Mouse (Mus musculus) E14TG2a.4 (cell line): ENCODE data around the gene Akap8l.

Source experiments
- CTCF ChIP-seq: conservative IDR thresholded peaks from 2 replicates; pipeline ENCODE4 v1.5.1; 2014; ENCODE audit warnings: low read length
- NANOG ChIP-seq: IDR thresholded peaks from 2 replicates; pipeline ENCODE4 v1.6.1; 2014; ENCODE audit warnings: borderline replicate concordance, low read length, mixed read lengths
- POU5F1 ChIP-seq: IDR thresholded peaks from 2 replicates; pipeline ENCODE4 v1.6.1; 2014; ENCODE audit warnings: low read length, borderline replicate concordance

DNA sequence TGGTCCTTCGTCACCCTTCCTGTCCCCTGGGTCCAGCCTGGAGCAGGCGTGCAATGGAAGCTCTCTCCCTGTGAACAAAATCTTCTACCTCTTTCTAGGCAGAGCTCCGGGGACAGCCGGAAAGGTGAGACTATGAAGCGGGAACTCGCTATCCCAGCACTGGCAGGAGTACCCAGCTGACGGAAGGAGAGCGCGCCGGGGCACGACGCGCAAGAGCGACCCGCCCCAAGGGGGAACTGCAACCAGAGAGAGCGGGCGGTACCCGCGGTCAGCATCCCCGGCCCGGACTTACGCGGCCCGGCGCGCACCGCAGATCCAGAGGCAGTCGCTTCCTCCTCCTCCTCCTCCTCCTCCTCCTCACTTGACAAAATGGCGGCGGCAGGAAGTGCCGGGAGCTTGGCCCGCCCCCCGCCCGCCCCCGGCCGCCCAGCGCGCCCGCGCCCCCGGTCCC lies 66.6 kb downstream of the Akap8l start:
- TF ChIP-seq CTCF (no peak), NANOG (no peak), POU5F1 (no peak)
